Mouse (Mus musculus) left cerebral cortex, postnatal 25 days (tissue): ENCODE results near the gene Dnajb14. TPM values are rescaled to one million over a fixed set of nuclear protein-coding genes. Genes with fewer than 3 reads are reported as not detected.

ENCODE experiments used
- total RNA-seq, 2 experiments: library from RNA; stranded (reverse); gene quantifications; 2 replicates each; pipeline ENCODE4 v1.2.3; 2021

Dnajb14 gene
- total RNA-seq, 2 experiments from 2014 or later, result 44.5 to 46.3 TPM

Other genes with a start within 250 kb of the Dnajb14 start
- 10 to 100 TPM; 24.1 to 25.8 TPM for gene Ddit4l, start 246.1 kb upstream of the Dnajb14 start, total RNA-seq
- not detected for gene Gm21962, start 196.2 kb upstream of the Dnajb14 start, total RNA-seq
- 100 to 1,000 TPM; 156 to 186 TPM for gene H2afz, start 3.2 kb upstream of the Dnajb14 start, total RNA-seq
- gene Lamtor3, start 50.8 kb downstream of the Dnajb14 start, total RNA-seq, result 10 to 100 TPM; 75.1 to 76.3 TPM
- gene Dapp1, start 113.9 kb downstream of the Dnajb14 start, total RNA-seq, result 1 to 10 TPM; 2.5 to 2.9 TPM
- gene 1110002E22Rik, start 197.4 kb downstream of the Dnajb14 start, total RNA-seq, result 1 to 10 TPM; 2.6 to 2.7 TPM
- gene Gm5105, start 199.7 kb downstream of the Dnajb14 start, total RNA-seq, result under 1 TPM in 1 of 2 experiments, not detected in 1; 0.21 TPM